Mouse (Mus musculus): ENCODE results near the gene Gm6367. TPM values are rescaled to one million over a fixed set of nuclear protein-coding genes. Genes with fewer than 3 reads are reported as not detected.

Gm6367 gene
- polyA plus RNA-seq (2017; shearing (Covaris generic)), result not detected

GRCm38 (mm10) chr5:94988326-94988725, at the start of gene Gm6367:
Gene Gm6367, plus strand, starts transcription at chr5:94988626.

Other genes starting within 250 kb of the Gm6367 start
- gene Gm3183, start 123.2 kb upstream of the Gm6367 start, polyA plus RNA-seq (2017; shearing (Covaris generic)), result under 1 TPM in 1 of 2 experiments, not detected in 1; 0.96 TPM
- not detected for gene Gm7942, start 118.3 kb downstream of the Gm6367 start, polyA plus RNA-seq (2017; shearing (Covaris generic))
- 1 to 10 TPM in 1 of 2 experiments, not detected in 1; 1.8 TPM for gene Gm16513, start 194.0 kb downstream of the Gm6367 start, polyA plus RNA-seq (2017; shearing (Covaris generic))